Mouse (Mus musculus) monocyte, adult 5-6 weeks (primary cell): Measurements from ENCODE around the gene Ptprcap. TPM values are rescaled to one million over a fixed set of nuclear protein-coding genes. Genes with fewer than 3 reads are reported as not detected.

Experiments used
- ATAC-seq: fragments of 153-309, 156-312 bp; replicated peaks from 2 replicates; pipeline ENCODE4 v1.8.0; 2017; ENCODE audit warnings: mild to moderate bottlenecking; ENCODE audit not compliant: low TSS enrichment, insufficient number of reproducible peaks, severe bottlenecking, poor library complexity, low FRiP score
- total RNA-seq: library from RNA; stranded (forward); fragments of 200-1000, 200-491, 200-594 nt; gene quantifications from 3 replicates; pipeline ENCODE4 v1.2.3, GENCODE M21; 2017

Gene Ptprcap
- total RNA-seq, 1 experiment from 2014 or later: 133 TPM

- no peak for ATAC-seq
Observed at GRCm38 (mm10) chr19:4155223-4156072, 2.0 kb downstream of the Ptprcap start.

- no peak for ATAC-seq
Observed at GRCm38 (mm10) chr19:4156073-4156579, 2.7 kb downstream of the Ptprcap start.

GRCm38 (mm10) chr19:4156771-4157170 is 3.4 kb downstream of the Ptprcap start:
- ATAC-seq: no peak

- no peak for ATAC-seq
Observed at GRCm38 (mm10) chr19:4159049-4159448, 5.6 kb downstream of the Ptprcap start.

GRCm38 (mm10) chr19:4162646-4163542 is 9.5 kb downstream of the Ptprcap start, which contains the start of gene Rps6kb2:
Gene Rps6kb2 (minus strand): TSS chr19:4163354.
- peak; percentile 94 for ATAC-seq

GRCm38 (mm10) chr19:4163543-4163887 is 10.1 kb downstream of the Ptprcap start:
- no peak for ATAC-seq

GRCm38 (mm10) chr19:4164100-4164499 is 10.7 kb downstream of the Ptprcap start:
- no peak for ATAC-seq

GRCm38 (mm10) chr19:4164721-4165120 is 11.3 kb downstream of the Ptprcap start:
- ATAC-seq: no peak

GRCm38 (mm10) chr19:4166678-4167476 is 13.5 kb downstream of the Ptprcap start:
- no peak for ATAC-seq

- peak; percentile 88 for ATAC-seq
Observed at GRCm38 (mm10) chr19:4169378-4169784, 16.0 kb downstream of the Ptprcap start.

GRCm38 (mm10) chr19:4169810-4170209 is 16.4 kb downstream of the Ptprcap start:
- ATAC-seq: no peak

- ATAC-seq: no peak
Observed at GRCm38 (mm10) chr19:4170723-4171392, 17.5 kb downstream of the Ptprcap start.

- ATAC-seq: peak; percentile 9; the same call in 1 of the 2 replicates
Observed at GRCm38 (mm10) chr19:4171393-4172290, 18.2 kb downstream of the Ptprcap start.

- no peak for ATAC-seq
Observed at GRCm38 (mm10) chr19:4172925-4173324, 19.5 kb downstream of the Ptprcap start.

- ATAC-seq: no peak
Observed at GRCm38 (mm10) chr19:4175368-4175947, 22.1 kb downstream of the Ptprcap start, which contains the start of gene Carns1. Gene Carns1 (minus strand): TSS chr19:4175479.

- no peak for ATAC-seq
Observed at GRCm38 (mm10) chr19:4180411-4180810, 27.0 kb downstream of the Ptprcap start.

- peak; percentile 88 for ATAC-seq
Observed at GRCm38 (mm10) chr19:4181892-4182291, 28.5 kb downstream of the Ptprcap start.
